Mouse (Mus musculus) embryonic facial prominence, embryonic 12.5 days (tissue): Measurements from ENCODE around the gene Itsn1. TPM values are rescaled to one million over a fixed set of nuclear protein-coding genes. Genes with fewer than 3 reads are reported as not detected.

Source experiments
- ATAC-seq: fragments of 200-750 bp; cut with Nextera tagmentation; 2 replicates; pipeline ENCODE4 v1.8.0; 2017; ENCODE audit not compliant: insufficient number of reproducible peaks, insufficient read depth, low FRiP score, low TSS enrichment
- H3K27ac ChIP-seq: fragments of 300-500 bp; sonication (generic); 2 replicates; pipeline ENCODE4 v1.5.1; 2016; ENCODE audit warnings: mild to moderate bottlenecking
- H3K27me3 ChIP-seq: fragments of 300-500 bp; sonication (generic); 2 replicates; pipeline ENCODE4 v1.6.1; 2016; ENCODE audit warnings: mild to moderate bottlenecking, moderate library complexity
- H3K36me3 ChIP-seq: fragments of 300-500 bp; sonication (generic); 2 replicates; pipeline ENCODE4 v1.6.1; 2016; ENCODE audit warnings: mild to moderate bottlenecking
- H3K4me1 ChIP-seq: fragments of 300-500 bp; sonication (generic); 2 replicates; pipeline ENCODE4 v1.6.1; 2016
- H3K4me2 ChIP-seq: fragments of 300-500 bp; sonication (generic); replicated peaks from 2 replicates; pipeline ENCODE4 v1.6.1; 2016; ENCODE audit warnings: mild to moderate bottlenecking, moderate library complexity
- H3K4me3 ChIP-seq: fragments of 300-500 bp; sonication (generic); 2 replicates; pipeline ENCODE4 v1.5.1; 2016; ENCODE audit warnings: mild to moderate bottlenecking
- H3K9ac ChIP-seq: fragments of 300-500 bp; sonication (generic); 2 replicates; pipeline ENCODE4 v1.6.1; 2016; ENCODE audit warnings: mild to moderate bottlenecking, moderate library complexity
- H3K9me3 ChIP-seq: fragments of 300-500 bp; sonication (generic); 2 replicates; pipeline ENCODE4 v1.6.1; 2016; ENCODE audit warnings: mild to moderate bottlenecking, moderate library complexity
- WGBS: fragments of 180-500 bp; shearing (Covaris S2); methylation state at CpG from one replicate; pipeline ENCODE4 v1.1.7; 2016; 5-methylcytosine and 5-hydroxymethylcytosine counted together
- polyA plus RNA-seq: library from polyadenylated mRNA; unstranded; fragments of >200 nt; fragmentation: Nextera tagmentation; extraction: Ambion mirVana; gene quantifications from 2 replicates; pipeline ENCODE4 v1.2.1, GENCODE M21; 2016

Itsn1 gene
- polyA plus RNA-seq, 1 experiment from 2014 or later = 43.2 TPM

DNA sequence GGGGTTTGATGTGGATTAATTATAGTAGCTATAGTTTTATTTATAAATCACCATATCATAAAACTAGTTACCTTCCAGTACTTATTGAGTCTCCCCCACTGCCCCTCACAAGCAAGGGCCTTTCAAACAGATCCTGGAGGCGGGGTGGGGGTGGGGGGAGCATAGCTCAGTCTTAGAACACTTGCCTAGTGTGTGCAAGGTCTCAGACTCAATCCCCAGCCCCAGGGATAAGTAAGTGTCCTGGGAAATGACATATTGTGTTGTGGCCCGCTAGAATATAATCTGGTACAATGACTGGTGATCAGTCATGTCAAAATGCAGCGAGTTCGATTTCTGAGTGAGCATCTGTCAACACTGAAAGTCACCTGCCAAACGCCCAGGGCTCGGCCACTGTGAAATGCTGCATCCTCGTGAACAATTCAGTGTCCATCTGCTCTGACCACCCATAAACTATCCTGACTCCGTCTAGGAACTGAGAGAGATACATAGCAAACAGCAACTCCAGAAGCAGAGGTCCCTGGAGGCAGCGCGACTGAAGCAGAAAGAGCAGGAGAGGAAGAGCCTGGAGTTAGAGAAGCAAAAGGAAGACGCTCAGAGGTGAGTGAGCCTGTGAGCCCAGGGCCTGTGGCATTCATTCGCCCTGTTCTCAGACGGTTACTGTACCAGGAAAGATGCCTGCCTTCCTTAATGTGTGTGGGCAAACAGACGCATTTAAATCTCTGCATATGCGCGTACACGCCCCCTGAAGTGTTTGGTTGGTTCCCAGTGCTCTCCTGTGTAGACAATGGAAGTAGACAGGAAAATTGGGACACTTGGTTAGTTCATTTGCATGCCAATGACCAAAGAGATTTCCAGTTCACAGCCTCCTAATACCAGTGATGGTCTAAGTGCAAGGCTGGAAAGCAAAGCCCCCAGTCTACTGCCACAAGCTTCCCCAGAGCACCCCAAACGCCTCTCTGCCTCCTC lies 107.8 kb downstream of the Itsn1 start:
- no peaks in the 10 kb centered on the region for H3K27me3 ChIP-seq
- H3K4me1 ChIP-seq = peaks cover 19% of the 10 kb centered on the region
- no peak overlapping the region for H3K27ac ChIP-seq
- H3K9me3 ChIP-seq = no peaks in the 10 kb centered on the region
- no peak overlapping the region for H3K9ac ChIP-seq
- peaks cover 22% of the 10 kb centered on the region; the same call in 1 of the 2 replicates for H3K36me3 ChIP-seq
- no peak for ATAC-seq
- H3K4me2 ChIP-seq = no peak overlapping the region
- no peak overlapping the region for H3K4me3 ChIP-seq
- WGBS = 78% methylated on average over 18 of the region's 18 CpGs

DNA sequence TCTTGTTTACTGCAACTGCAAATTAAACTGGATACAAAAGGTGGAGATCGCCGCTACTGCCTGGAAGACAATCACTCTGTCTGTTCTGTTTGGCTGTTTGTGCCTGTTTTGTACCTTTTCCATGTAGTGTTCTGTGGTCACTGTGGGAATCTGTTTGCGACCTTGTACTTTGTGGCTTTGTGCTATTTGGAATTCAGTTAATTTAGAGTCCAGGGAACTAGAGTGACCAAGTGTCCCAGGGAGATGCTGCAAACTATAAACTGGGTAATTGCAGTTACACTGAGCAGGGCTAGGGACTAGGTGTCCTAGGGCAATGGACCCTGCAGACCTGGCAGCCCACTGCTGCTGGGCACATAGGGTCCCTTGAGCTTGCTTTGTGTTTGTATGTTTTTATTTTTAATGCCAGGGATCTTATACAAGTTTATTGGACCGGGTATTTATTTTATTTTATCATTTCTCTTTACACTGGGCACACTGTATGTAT lies 108.5 kb downstream of the Itsn1 start:
- Histone ChIP-seq H3K27me3 (no peaks in the 10 kb centered on the region), H3K4me2 (no peak overlapping the region), H3K9ac (no peak overlapping the region), H3K27ac (no peak overlapping the region), H3K4me3 (no peak overlapping the region), H3K9me3 (no peaks in the 10 kb centered on the region), H3K36me3 (peaks cover 22% of the 10 kb centered on the region; the same call in 1 of the 2 replicates), H3K4me1 (peaks cover 19% of the 10 kb centered on the region)
- 91% methylated on average over 4 of the region's 4 CpGs for WGBS
- ATAC-seq = no peak

DNA sequence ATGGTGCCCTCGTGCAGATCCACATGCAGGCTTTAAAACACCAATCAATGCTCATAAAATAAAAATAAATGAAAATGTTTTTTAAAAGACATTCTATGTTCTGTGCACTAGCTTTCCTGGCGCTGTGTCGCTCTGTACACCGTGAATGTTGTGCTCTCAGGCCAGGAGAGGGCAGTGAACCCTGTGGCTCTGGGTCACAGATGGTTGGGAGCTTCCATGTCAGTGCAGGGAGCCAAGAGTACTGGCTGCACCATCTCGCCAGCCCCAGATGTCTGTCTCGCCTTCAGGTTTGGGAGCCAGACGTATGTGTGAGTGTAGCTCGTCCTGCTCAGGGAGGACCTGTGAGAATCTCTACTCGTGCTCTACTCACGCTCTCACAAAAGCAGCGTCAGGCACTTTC lies 109.7 kb downstream of the Itsn1 start:
- ATAC-seq = no peak
- H3K27ac ChIP-seq = no peak overlapping the region
- no peaks in the 10 kb centered on the region for H3K9me3 ChIP-seq
- no peak overlapping the region for H3K9ac ChIP-seq
- 79% methylated on average over 11 of the region's 11 CpGs for WGBS
- H3K4me3 ChIP-seq = no peak overlapping the region
- peaks cover 28% of the 10 kb centered on the region; the same call in 1 of the 2 replicates for H3K36me3 ChIP-seq
- H3K4me1 ChIP-seq = peaks cover 19% of the 10 kb centered on the region
- H3K27me3 ChIP-seq = no peaks in the 10 kb centered on the region
- H3K4me2 ChIP-seq = no peak overlapping the region

DNA sequence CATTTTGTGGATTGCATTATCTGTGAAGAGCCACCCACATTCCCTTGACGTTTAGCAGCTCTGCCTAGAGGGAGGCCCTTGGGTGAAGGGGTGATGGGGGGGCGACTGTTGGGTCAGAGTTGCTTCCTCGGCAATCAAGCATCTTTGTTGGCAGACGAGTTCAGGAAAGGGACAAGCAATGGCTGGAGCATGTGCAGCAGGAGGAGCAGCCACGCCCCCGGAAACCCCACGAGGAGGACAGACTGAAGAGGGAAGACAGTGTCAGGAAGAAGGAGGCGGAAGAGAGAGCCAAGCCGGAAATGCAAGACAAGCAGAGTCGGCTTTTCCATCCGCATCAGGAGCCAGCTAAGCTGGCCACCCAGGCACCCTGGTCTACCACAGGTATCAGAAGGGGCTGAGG lies 110.4 kb downstream of the Itsn1 start:
- H3K4me1 ChIP-seq = peaks cover 19% of the 10 kb centered on the region
- H3K9me3 ChIP-seq = no peaks in the 10 kb centered on the region
- no peak overlapping the region for H3K27ac ChIP-seq
- H3K4me2 ChIP-seq = no peak overlapping the region
- no peak overlapping the region for H3K9ac ChIP-seq
- H3K36me3 ChIP-seq = peaks cover 28% of the 10 kb centered on the region; the same call in 1 of the 2 replicates
- ATAC-seq = no peak
- WGBS = 63% methylated on average over 11 of the region's 11 CpGs
- H3K27me3 ChIP-seq = no peaks in the 10 kb centered on the region
- H3K4me3 ChIP-seq = no peak overlapping the region

DNA sequence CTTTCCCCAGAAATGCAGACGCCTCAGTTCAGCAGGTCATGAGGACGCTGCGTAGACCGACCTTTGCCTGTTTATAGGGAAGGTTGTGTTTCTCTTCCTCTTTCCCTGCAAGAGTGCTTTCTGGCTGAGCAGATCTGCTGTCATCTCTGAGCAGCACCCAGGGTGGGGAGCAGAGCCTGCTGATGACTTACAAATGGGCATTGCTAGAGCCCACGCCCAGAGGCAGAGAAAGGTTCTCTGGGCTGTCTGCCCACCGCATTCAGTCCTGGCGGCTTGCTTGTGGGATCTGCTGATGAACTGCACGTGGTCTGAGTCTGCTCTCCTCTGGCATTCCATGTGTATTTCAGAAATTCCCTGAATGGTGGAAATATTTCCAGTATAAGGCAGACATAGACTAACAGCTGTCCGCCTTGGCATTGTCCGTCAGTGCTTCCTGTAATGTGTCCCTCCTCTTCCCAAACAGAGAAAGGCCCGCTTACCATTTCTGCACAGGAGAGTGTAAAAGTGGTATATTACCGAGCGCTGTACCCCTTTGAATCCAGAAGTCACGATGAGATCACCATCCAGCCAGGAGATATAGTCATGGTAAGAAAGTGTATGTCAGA lies 112.0 kb downstream of the Itsn1 start:
- 78% methylated on average over 14 of the region's 14 CpGs for WGBS
- H3K4me3 ChIP-seq = no peak overlapping the region
- peaks cover 31% of the 10 kb centered on the region; the same call in 1 of the 2 replicates for H3K36me3 ChIP-seq
- no peak for ATAC-seq
- no peaks in the 10 kb centered on the region for H3K27me3 ChIP-seq
- no peak overlapping the region for H3K9ac ChIP-seq
- H3K4me2 ChIP-seq = no peak overlapping the region
- no peak overlapping the region for H3K27ac ChIP-seq
- H3K9me3 ChIP-seq = no peaks in the 10 kb centered on the region
- peaks cover 19% of the 10 kb centered on the region for H3K4me1 ChIP-seq

DNA sequence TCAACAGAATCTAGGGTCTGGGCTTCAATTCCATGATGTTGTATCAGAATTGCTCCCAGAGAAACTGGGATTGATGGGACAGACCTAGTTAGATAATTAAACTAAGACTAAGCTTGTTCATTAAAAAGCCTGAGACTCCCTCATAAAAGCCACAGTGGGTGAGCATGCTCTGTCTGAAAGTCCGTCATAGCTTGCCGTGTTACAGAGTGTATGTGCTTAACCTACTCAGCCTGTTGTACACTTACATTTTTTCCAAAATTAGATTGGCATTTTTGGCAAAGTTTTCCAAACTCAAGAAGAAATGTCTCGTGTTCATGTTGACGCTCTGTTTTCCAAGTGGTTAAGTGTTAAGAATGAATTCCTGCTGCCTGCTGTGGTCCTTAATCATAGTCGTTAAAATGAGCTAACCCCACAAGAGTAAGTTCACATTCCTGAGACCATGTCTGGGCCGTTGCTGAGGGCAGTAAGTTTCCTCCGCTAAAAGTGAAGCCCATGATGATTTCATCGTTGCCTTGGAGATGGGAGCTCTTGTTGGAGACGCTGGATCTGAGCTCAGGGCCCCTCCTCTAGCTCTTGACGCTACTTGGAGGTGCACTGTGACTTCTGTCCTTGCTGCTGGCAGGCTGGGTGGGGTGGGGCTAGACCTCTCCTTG lies 117.1 kb downstream of the Itsn1 start:
- Histone ChIP-seq H3K9me3 (no peaks in the 10 kb centered on the region), H3K4me2 (no peak overlapping the region), H3K4me1 (peaks cover under 1% of the 10 kb centered on the region; the same call in 1 of the 2 replicates), H3K36me3 (peaks cover 31% of the 10 kb centered on the region), H3K4me3 (no peak overlapping the region), H3K27ac (no peak overlapping the region; the same call in 1 of the 2 replicates), H3K27me3 (no peaks in the 10 kb centered on the region), H3K9ac (no peak overlapping the region)
- 51% methylated on average over 10 of the region's 10 CpGs for WGBS
- ATAC-seq = no peak

DNA sequence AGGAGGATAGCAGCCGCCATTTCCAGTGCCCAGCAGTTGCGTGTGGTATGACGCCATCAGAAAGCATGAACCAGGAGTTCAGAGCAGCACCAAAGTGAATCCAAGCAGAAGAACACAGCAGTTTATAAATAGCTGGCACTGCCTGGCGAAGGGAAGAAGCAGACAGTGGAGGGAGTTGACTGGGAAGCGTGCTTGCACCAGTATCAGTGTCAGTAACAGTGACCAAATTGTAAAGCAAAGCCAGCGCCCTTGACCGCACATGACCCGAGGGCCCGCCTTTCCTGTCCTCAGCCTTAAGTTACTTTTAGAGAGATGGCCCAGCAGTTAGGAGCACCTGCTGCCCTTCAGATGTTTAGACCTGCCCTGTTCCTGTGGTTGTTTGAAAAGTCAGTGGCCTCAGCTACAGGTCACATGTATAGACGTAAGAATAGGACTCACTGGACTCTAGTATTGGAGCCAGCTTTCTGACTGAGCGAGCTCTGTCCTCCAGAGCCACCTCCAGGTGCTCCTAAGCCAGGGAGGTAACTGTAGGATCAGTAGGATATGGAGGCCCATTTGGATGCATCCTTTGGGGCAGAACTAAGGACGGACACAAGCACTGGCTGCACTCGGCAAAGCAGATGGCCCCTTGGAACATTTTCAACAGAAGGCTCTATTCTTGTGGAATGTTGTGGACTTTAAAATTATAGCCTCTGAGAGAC lies 118.6 kb downstream of the Itsn1 start:
- H3K36me3 ChIP-seq = peaks cover 44% of the 10 kb centered on the region
- H3K27me3 ChIP-seq = no peaks in the 10 kb centered on the region
- ATAC-seq = no peak
- H3K4me2 ChIP-seq = no peak overlapping the region
- H3K4me1 ChIP-seq = no peaks in the 10 kb centered on the region
- no peak overlapping the region for H3K27ac ChIP-seq
- H3K9ac ChIP-seq = no peak overlapping the region
- H3K9me3 ChIP-seq = no peaks in the 10 kb centered on the region
- WGBS = 90% methylated on average over 13 of the region's 13 CpGs
- H3K4me3 ChIP-seq = no peak overlapping the region

DNA sequence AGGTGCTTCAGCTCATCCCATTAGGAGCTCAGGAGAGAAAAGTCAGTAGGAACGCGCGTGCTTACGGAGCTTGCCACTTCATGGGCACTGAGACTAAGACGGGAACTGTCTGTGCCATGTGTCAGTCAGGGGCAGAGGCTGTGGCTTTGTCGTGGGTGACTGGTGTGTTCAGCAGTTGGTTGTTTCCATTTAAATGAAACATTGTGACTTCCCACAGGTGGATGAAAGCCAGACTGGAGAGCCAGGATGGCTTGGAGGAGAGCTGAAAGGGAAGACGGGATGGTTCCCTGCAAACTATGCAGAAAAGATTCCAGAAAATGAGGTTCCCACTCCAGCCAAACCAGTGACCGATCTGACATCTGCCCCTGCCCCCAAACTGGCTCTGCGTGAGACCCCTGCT lies 119.4 kb downstream of the Itsn1 start:
- no peaks in the 10 kb centered on the region for H3K27me3 ChIP-seq
- WGBS = 91% methylated on average over 9 of the region's 9 CpGs
- H3K9me3 ChIP-seq = no peaks in the 10 kb centered on the region
- no peak overlapping the region for H3K9ac ChIP-seq
- H3K4me3 ChIP-seq = no peak overlapping the region
- H3K36me3 ChIP-seq = peaks cover 47% of the 10 kb centered on the region
- no peak overlapping the region for H3K27ac ChIP-seq
- ATAC-seq = no peak
- H3K4me1 ChIP-seq = no peaks in the 10 kb centered on the region
- no peak overlapping the region for H3K4me2 ChIP-seq

DNA sequence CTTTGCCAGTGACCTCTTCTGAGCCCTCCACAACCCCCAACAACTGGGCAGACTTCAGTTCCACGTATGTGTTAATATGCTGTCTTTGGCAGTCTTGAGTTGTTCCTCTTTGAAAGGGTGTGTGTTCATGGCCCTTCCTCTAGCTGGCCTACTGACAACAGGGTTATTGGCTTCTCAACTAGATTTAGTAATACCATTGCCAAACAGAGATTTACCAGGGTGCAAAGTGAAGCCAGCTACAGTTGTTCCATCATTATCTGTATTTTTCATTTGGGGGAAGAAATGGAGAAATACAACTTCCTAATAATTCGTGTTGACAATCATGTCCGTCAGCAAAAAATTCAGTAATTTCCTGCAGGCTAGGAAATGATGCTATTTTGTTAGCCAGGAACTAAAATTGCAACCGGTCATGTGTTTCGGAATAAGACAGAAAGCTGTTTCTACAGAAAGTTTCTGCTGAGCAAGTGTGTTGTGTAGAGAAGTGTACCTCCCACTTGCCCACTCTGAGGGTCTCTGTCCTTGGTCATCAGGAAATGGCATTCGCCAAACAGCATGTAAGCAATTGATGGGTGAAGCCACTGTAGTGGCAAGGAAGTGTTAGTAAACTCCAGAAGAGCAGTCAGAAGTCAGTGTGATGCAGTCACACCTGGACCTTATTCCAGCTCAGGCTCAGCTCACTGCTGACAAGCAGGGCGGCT lies 120.0 kb downstream of the Itsn1 start:
- Histone ChIP-seq H3K4me1 (no peaks in the 10 kb centered on the region), H3K9me3 (no peaks in the 10 kb centered on the region), H3K36me3 (peaks cover 52% of the 10 kb centered on the region)

DNA sequence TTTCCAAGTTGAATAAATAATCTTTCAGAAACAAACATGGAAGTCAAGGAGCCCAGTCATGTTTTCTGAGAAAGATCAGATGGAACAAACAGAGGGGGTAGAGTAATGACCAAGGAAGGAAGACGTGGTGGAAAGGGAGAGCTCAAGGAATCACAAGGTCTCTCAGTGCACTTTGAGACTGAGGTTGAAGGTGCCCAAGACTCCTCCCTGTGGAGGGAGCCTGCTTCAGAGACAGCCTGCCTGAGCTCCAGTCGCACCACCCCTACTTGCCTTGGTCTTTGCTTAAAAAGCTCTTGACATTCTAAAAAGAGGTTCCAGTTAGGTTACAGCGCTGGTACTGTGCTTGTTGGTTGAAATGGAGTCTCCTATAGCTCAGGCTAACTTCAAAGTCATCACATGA lies 121.1 kb downstream of the Itsn1 start:
- no peak for ATAC-seq
- H3K9ac ChIP-seq = no peak overlapping the region
- no peak overlapping the region for H3K4me3 ChIP-seq
- no peaks in the 10 kb centered on the region for H3K27me3 ChIP-seq
- no peaks in the 10 kb centered on the region for H3K9me3 ChIP-seq
- H3K4me2 ChIP-seq = no peak overlapping the region
- no peak overlapping the region for H3K27ac ChIP-seq
- H3K36me3 ChIP-seq = peaks cover 57% of the 10 kb centered on the region
- no peaks in the 10 kb centered on the region for H3K4me1 ChIP-seq
- WGBS = 87% methylated on average over 3 of the region's 3 CpGs

More for the DNA sequence above, 120.0 kb downstream of the Itsn1 start:
- H3K27me3 ChIP-seq = no peaks in the 10 kb centered on the region
- no peak overlapping the region for H3K4me3 ChIP-seq
- H3K9ac ChIP-seq = no peak overlapping the region
- H3K27ac ChIP-seq = no peak overlapping the region
- ATAC-seq = no peak
- H3K4me2 ChIP-seq = no peak overlapping the region
- 92% methylated on average over 7 of the region's 7 CpGs for WGBS
